Mouse (Mus musculus): ENCODE measurements around the gene Ptpn13.
A peak's percentile ranks its signal among the peaks of the same experiment; 100 is the strongest.

The Ptpn13 gene

GRCm38 (mm10) chr5:103460903-103461302 is 35.9 kb downstream of the Ptpn13 start:
- DNase-seq, result no peak

GRCm38 (mm10) chr5:103463661-103464219 is 38.7 kb downstream of the Ptpn13 start:
- DNase-seq, result no peak

- DNase-seq, result no peak
Measured at GRCm38 (mm10) chr5:103464329-103464728, 39.3 kb downstream of the Ptpn13 start.

GRCm38 (mm10) chr5:103464771-103465170 is 39.8 kb downstream of the Ptpn13 start:
- no peak for DNase-seq

GRCm38 (mm10) chr5:103472670-103473069 is 47.7 kb downstream of the Ptpn13 start:
- DNase-seq, result no peak

GRCm38 (mm10) chr5:103473467-103474096 is 48.6 kb downstream of the Ptpn13 start:
- DNase-seq, result no peak

- no peak for DNase-seq
Measured at GRCm38 (mm10) chr5:103474259-103474658, 49.3 kb downstream of the Ptpn13 start.

- no peak for DNase-seq
Measured at GRCm38 (mm10) chr5:103475503-103475902, 50.5 kb downstream of the Ptpn13 start.

- DNase-seq, result no peak
Measured at GRCm38 (mm10) chr5:103479503-103479902, 54.5 kb downstream of the Ptpn13 start.

GRCm38 (mm10) chr5:103481222-103481621 is 56.2 kb downstream of the Ptpn13 start:
- DNase-seq, result no peak

- no peak for DNase-seq
Measured at GRCm38 (mm10) chr5:103487001-103487400, 62.0 kb downstream of the Ptpn13 start.

GRCm38 (mm10) chr5:103490964-103491363 is 66.0 kb downstream of the Ptpn13 start:
- DNase-seq, result no peak

- no peak for DNase-seq
Measured at GRCm38 (mm10) chr5:103491788-103492187, 66.8 kb downstream of the Ptpn13 start.

GRCm38 (mm10) chr5:103497061-103497460 is 72.1 kb downstream of the Ptpn13 start:
- no peak for DNase-seq

GRCm38 (mm10) chr5:103497480-103497879 is 72.5 kb downstream of the Ptpn13 start:
- no peak for DNase-seq

GRCm38 (mm10) chr5:103499305-103499704 is 74.3 kb downstream of the Ptpn13 start:
- no peak for DNase-seq

- no peak for DNase-seq
Measured at GRCm38 (mm10) chr5:103501076-103501475, 76.1 kb downstream of the Ptpn13 start.

GRCm38 (mm10) chr5:103501839-103502238 is 76.8 kb downstream of the Ptpn13 start:
- no peak for DNase-seq

GRCm38 (mm10) chr5:103513162-103513561 is 88.2 kb downstream of the Ptpn13 start:
- DNase-seq, result no peak

GRCm38 (mm10) chr5:103514441-103514840 is 89.4 kb downstream of the Ptpn13 start:
- DNase-seq, result no peak

GRCm38 (mm10) chr5:103515876-103516275 is 90.9 kb downstream of the Ptpn13 start:
- no peak for DNase-seq

- no peak for DNase-seq
Measured at GRCm38 (mm10) chr5:103516555-103516954, 91.6 kb downstream of the Ptpn13 start.

GRCm38 (mm10) chr5:103517641-103518040 is 92.6 kb downstream of the Ptpn13 start:
- DNase-seq, result no peak

- DNase-seq, result peak; percentile 67 to 78
Measured at GRCm38 (mm10) chr5:103518797-103519468, 93.9 kb downstream of the Ptpn13 start.

Data from cerebellum, postnatal 14 days (tissue).